36 mouse cellular contexts compared by ENCODE assay signal in the genomic region with DNA sequence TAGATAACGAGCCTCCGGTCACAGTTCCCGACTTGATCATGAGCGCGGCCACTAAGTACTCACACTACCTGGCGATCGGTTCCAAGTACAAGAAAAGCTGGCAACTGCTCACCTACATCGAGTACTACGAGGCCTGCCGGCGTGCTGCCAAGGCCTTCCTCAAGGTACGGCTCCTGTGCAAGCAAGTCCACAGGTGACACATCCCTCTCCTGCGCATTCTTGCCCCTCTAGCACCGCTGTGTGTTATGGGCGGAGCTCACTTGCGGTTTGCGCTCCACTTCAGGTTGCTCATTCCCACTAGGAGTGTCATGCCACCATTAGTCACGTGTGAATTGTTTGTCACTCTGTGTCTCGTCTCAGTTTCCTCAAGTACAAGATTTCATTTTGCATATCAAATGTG. TPM values are rescaled to one million over a fixed set of nuclear protein-coding genes. Genes with fewer than 3 reads are reported as not detected.
DNase-seq lines count a peak whose midpoint lies in the region; TF ChIP-seq lines count a peak whose summit lies in the region.
"Had no signal": no experiment of that assay in that cellular context is flagged by ENCODE, and none has a peak within 500 bp of the region (broad histone marks: within the 10 kb centered on the region; RNA-seq: fewer than 3 reads in every experiment).

No protein-coding gene starts in this region.

- no peak for TF ChIP-seq CTCF in E14TG2a.4 (conservative IDR thresholded peaks at IDR 0.05; ENCODE audit: low read length)
- TF ChIP-seq CTCF in layer of hippocampus, adult 2 months (conservative IDR thresholded peaks at IDR 0.05) = no peak

- H3K27me3 ChIP-seq in E14TG2a.4 (ENCODE audit: insufficient read depth, low read length) = no peaks in the 10 kb centered on the region
- H3K27me3 ChIP-seq: embryonic facial prominence, embryonic 15.5 days; heart, embryonic 15.5 days; kidney, embryonic 15.5 days; limb, embryonic 13.5 days had no signal

- no peaks in the 10 kb centered on the region for H3K9me3 ChIP-seq in E14TG2a.4 (ENCODE audit: low read length)
- H3K9me3 ChIP-seq: embryonic facial prominence, embryonic 10.5 days; embryonic facial prominence, embryonic 15.5 days; heart, embryonic 15.5 days; hindbrain, embryonic 13.5 days; kidney, embryonic 15.5 days; limb, embryonic 13.5 days had no signal

- peaks cover 24% of the 10 kb centered on the region for H3K36me3 ChIP-seq in E14TG2a.4 (ENCODE audit: insufficient read depth, low read length)
- H3K36me3 ChIP-seq: embryonic facial prominence, embryonic 10.5 days; embryonic facial prominence, embryonic 15.5 days; heart, embryonic 15.5 days; hindbrain, embryonic 13.5 days; kidney, embryonic 15.5 days; limb, embryonic 13.5 days had no signal

- peaks cover 82% of the 10 kb centered on the region for H3K4me1 ChIP-seq in E14TG2a.4 (replicated peaks; ENCODE audit: low read depth, low read length)
- H3K4me1 ChIP-seq: embryonic facial prominence, embryonic 10.5 days; embryonic facial prominence, embryonic 15.5 days; heart, embryonic 15.5 days; hindbrain, embryonic 13.5 days; kidney, embryonic 15.5 days; limb, embryonic 13.5 days had no signal

- H3K27ac ChIP-seq in layer of hippocampus, adult 2 months = no peak overlapping the region
- H3K27ac ChIP-seq: embryonic facial prominence, embryonic 10.5 days; embryonic facial prominence, embryonic 15.5 days; heart, embryonic 15.5 days; hindbrain, embryonic 13.5 days; kidney, embryonic 15.5 days; limb, embryonic 13.5 days; macrophage had no signal

- DNase-seq in ES-CJ7 (ENCODE audit: low read depth, low spot score) = peak; percentile 81
- peak; percentile 45 for DNase-seq in gonadal fat pad, adult 2 months (ENCODE audit: low read depth)
- DNase-seq in lung, postnatal 10 days = peak; percentile 31
- no peak for DNase-seq in frontal cortex, adult 2 months (ENCODE audit: extremely low spot score in 1 of 2, low spot score in 1 of 2)
- DNase-seq in layer of hippocampus, adult 2 months (ENCODE audit: low spot score in 2 of 2) = no peak
- no peak for DNase-seq in spleen, postnatal 14 days (ENCODE audit: low spot score in 2 of 2)
- DNase-seq: adrenal gland, adult 2 months; cerebellum, adult 2 months; cerebellum, postnatal 14 days; kidney, adult 11 months; kidney, postnatal 36 days; midbrain, embryonic 14.5 days; thymus, postnatal 25 days had no signal

- H3K4me3 ChIP-seq in E14TG2a.4 (replicated peaks; ENCODE audit: low read length) = peak overlapping the region; percentile 76
- no peak overlapping the region for H3K4me3 ChIP-seq in layer of hippocampus, adult 2 months
- H3K4me3 ChIP-seq: embryonic facial prominence, embryonic 10.5 days; embryonic facial prominence, embryonic 15.5 days; heart, embryonic 15.5 days; hindbrain, embryonic 13.5 days; kidney, embryonic 15.5 days; limb, embryonic 13.5 days had no signal

RNA-seq across cellular contexts. Expression of a gene that starts 2.1 kb away (rescaled TPM):
- polyA plus RNA-seq in gonadal fat pad, adult 2 months (2012; rRNA removed) = 0.23 and 0.38 TPM in 2 replicates
- polyA plus RNA-seq in frontal cortex, adult 2 months (2012; rRNA removed) = 0.12 and 0.15 TPM in 2 replicates
- total RNA-seq in layer of hippocampus, adult 2 months (2021) = under 1 TPM; 0.13 to 0.22 TPM
- total RNA-seq: gastrocnemius, adult 8-10 months; gastrocnemius, postnatal 4 days; heart, postnatal 25 days; megakaryocyte-erythroid progenitor cell, adult 5-6 weeks; monocyte, adult 5-6 weeks had no signal
- polyA plus RNA-seq: cerebellum, adult 2 months; macrophage had no signal

RNA-seq across cellular contexts. Expression of a gene that starts 3.2 kb away (rescaled TPM):
- polyA plus RNA-seq in gonadal fat pad, adult 2 months (2012; rRNA removed) = 0.74 and 1.5 TPM in 2 replicates
- 0.04 TPM in 1 of 2 replicates, not detected in the other for polyA plus RNA-seq in frontal cortex, adult 2 months (2012; rRNA removed)
- not detected for total RNA-seq in layer of hippocampus, adult 2 months (2021)
- total RNA-seq: gastrocnemius, adult 8-10 months; gastrocnemius, postnatal 4 days; heart, postnatal 25 days; layer of hippocampus, adult 8-10 months; layer of hippocampus, postnatal 25 days; left cerebral cortex, adult 8-10 months; left cerebral cortex, postnatal 36 days; megakaryocyte-erythroid progenitor cell, adult 5-6 weeks; monocyte, adult 5-6 weeks had no signal
- polyA plus RNA-seq: embryonic facial prominence, embryonic 10.5 days; forebrain, embryonic 14.5 days; heart, embryonic 15.5 days; inflammation-experienced regulatory T-cells, adult 6 months; kidney, embryonic 15.5 days; limb, embryonic 13.5 days; liver, embryonic 11.5 days; liver, embryonic 16.5 days; macrophage; midbrain, embryonic 14.5 days; neural tube, embryonic 14.5 days; stomach, embryonic 14.5 days had no signal

RNA-seq across cellular contexts. Expression of a gene that starts 46.6 kb away (rescaled TPM):
- 11.2 and 13.1 TPM in 2 replicates for polyA plus RNA-seq in gonadal fat pad, adult 2 months (2012; rRNA removed)
- polyA plus RNA-seq in frontal cortex, adult 2 months (2012; rRNA removed) = 3.6 and 4.0 TPM in 2 replicates
- total RNA-seq in layer of hippocampus, adult 2 months (2021) = 1 to 10 TPM; 5.4 to 6.4 TPM

RNA-seq across cellular contexts. Expression of a gene that starts 57.8 kb away (rescaled TPM):
- 33.6 and 36.4 TPM in 2 replicates for polyA plus RNA-seq in gonadal fat pad, adult 2 months (2012; rRNA removed)
- 73.3 and 80.1 TPM in 2 replicates for polyA plus RNA-seq in frontal cortex, adult 2 months (2012; rRNA removed)
- 10 to 100 TPM; 81.0 to 87.5 TPM for total RNA-seq in layer of hippocampus, adult 2 months (2021)

Comparison
In these comparisons a context has a peak if more than half of its experiments do, and no peak if none do; other contexts are left out.
1. DNase-seq: peak in ES-CJ7 (single experiment), gonadal fat pad, adult 2 months (single experiment) and lung, postnatal 10 days (single experiment); none in frontal cortex, adult 2 months (0 of 2), layer of hippocampus, adult 2 months (0 of 2) and spleen, postnatal 14 days (0 of 2).